Mouse (Mus musculus) lung, adult 2 months (tissue): ENCODE measurements around the gene Clp1. TPM values are rescaled to one million over a fixed set of nuclear protein-coding genes. Genes with fewer than 3 reads are reported as not detected.

Source experiments
- DNase-seq: peaks from one replicate; pipeline ENCODE4 v3.0.0; 2022
- H3K4me1 ChIP-seq: fragments of 200-500 bp; 2 replicates; pipeline ENCODE4 v1.6.1; 2011; ENCODE audit warnings: low read length; ENCODE audit not compliant: control insufficient read depth, insufficient read depth
- H3K4me3 ChIP-seq: fragments of 200-500 bp; replicated peaks from 2 replicates; pipeline ENCODE3; 2011; ENCODE audit warnings: low read depth, mild to moderate bottlenecking, control low read depth, low read length; ENCODE audit errors: extremely low read depth
- CTCF ChIP-seq: fragments of 200-500 bp; IDR thresholded peaks from 2 replicates; pipeline ENCODE4 v1.5.1; 2011; ENCODE audit warnings: mild to moderate bottlenecking, low read length, control low read depth; ENCODE audit not compliant: insufficient read depth
- POLR2A ChIP-seq: fragments of 200-500 bp; IDR thresholded peaks from 2 replicates; pipeline ENCODE4 v1.6.1; 2011; ENCODE audit warnings: low read depth, mild to moderate bottlenecking, control low read depth, low read length, borderline replicate concordance; ENCODE audit errors: extremely low read depth
- WGBS: fragments of 180-500 bp; shearing (Covaris S2); methylation state at CpG from one replicate; pipeline ENCODE4 v1.1.7; 2018; 5-methylcytosine and 5-hydroxymethylcytosine counted together
- polyA plus RNA-seq: library from polyadenylated mRNA; depleted of rRNA; stranded (reverse); fragments of >200 nt; gene quantifications from 2 replicates; pipeline ENCODE4 v1.2.3, GENCODE M21; 2012

Clp1 gene
- polyA plus RNA-seq, 1 experiment = 10.3 TPM

GRCm38 (mm10) chr2:84740608-84741333 is 13.6 kb upstream of the Clp1 start:
- WGBS = 61% methylated on average over 15 of the region's 15 CpGs
- H3K4me1 ChIP-seq = peaks cover 4% of the 10 kb centered on the region; the same call in 1 of the 2 replicates
- no peak for DNase-seq
- TF ChIP-seq POLR2A = no peak
- TF ChIP-seq CTCF = no peak
- H3K4me3 ChIP-seq = no peak overlapping the region

GRCm38 (mm10) chr2:84738271-84738911 is 11.2 kb upstream of the Clp1 start:
- TF ChIP-seq CTCF (peak; percentile 46), POLR2A (no peak)
- DNase-seq = no peak
- Histone ChIP-seq H3K4me1 (peaks cover 4% of the 10 kb centered on the region; the same call in 1 of the 2 replicates), H3K4me3 (no peak overlapping the region)
- WGBS = 3% methylated on average over 12 of the region's 12 CpGs

GRCm38 (mm10) chr2:84737451-84737925 is 10.3 kb upstream of the Clp1 start:
- DNase-seq = no peak
- Histone ChIP-seq H3K4me3 (no peak overlapping the region), H3K4me1 (peaks cover 2% of the 10 kb centered on the region; the same call in 1 of the 2 replicates)
- WGBS = 11% methylated on average over 8 of the region's 8 CpGs
- TF ChIP-seq CTCF (no peak), POLR2A (no peak)

- H3K4me3 ChIP-seq = no peak overlapping the region
- DNase-seq = no peak
- no peaks in the 10 kb centered on the region; the same call in 1 of the 2 replicates for H3K4me1 ChIP-seq
- TF ChIP-seq CTCF (no peak), POLR2A (no peak)
- 7% methylated on average over 27 of the region's 27 CpGs for WGBS
Measured at GRCm38 (mm10) chr2:84736312-84737161, 9.4 kb upstream of the Clp1 start.

GRCm38 (mm10) chr2:84735346-84735920 is 8.3 kb upstream of the Clp1 start:
- no peak overlapping the region for H3K4me3 ChIP-seq
- 17% methylated on average over 7 of the region's 7 CpGs for WGBS
- no peak for TF ChIP-seq POLR2A
- no peak for TF ChIP-seq CTCF
- no peak for DNase-seq
- H3K4me1 ChIP-seq = no peaks in the 10 kb centered on the region; the same call in 1 of the 2 replicates

- 12% methylated on average over 2 of the region's 2 CpGs for WGBS
- TF ChIP-seq POLR2A (no peak), CTCF (no peak)
- Histone ChIP-seq H3K4me3 (no peak overlapping the region), H3K4me1 (no peaks in the 10 kb centered on the region; the same call in 1 of the 2 replicates)
- no peak for DNase-seq
Measured at GRCm38 (mm10) chr2:84734919-84735318, 7.8 kb upstream of the Clp1 start.

GRCm38 (mm10) chr2:84734351-84734864 is 7.3 kb upstream of the Clp1 start:
- no peak for DNase-seq
- TF ChIP-seq CTCF = no peak
- TF ChIP-seq POLR2A = no peak
- WGBS = 2% methylated on average over 11 of the region's 11 CpGs
- Histone ChIP-seq H3K4me3 (peak overlapping the region; percentile 10), H3K4me1 (no peaks in the 10 kb centered on the region; the same call in 1 of the 2 replicates)

- TF ChIP-seq CTCF = no peak
- TF ChIP-seq POLR2A = no peak
- DNase-seq = peak; percentile 14
- Histone ChIP-seq H3K4me3 (peak within 1 kb of the TSS; percentile 10), H3K4me1 (no peaks in the 10 kb centered on the region; the same call in 1 of the 2 replicates)
- WGBS = 2% methylated on average over 8 of the region's 8 CpGs
Measured at GRCm38 (mm10) chr2:84733579-84734300, 6.6 kb upstream of the Clp1 start, which contains the start of gene Ypel4. TSS of gene Ypel4 (plus strand) at chr2:84734058.
